Mouse (Mus musculus) right cerebral cortex, postnatal 4 days (tissue): Measurements from ENCODE around the gene Tigar.

Experiments used
- DNase-seq: peaks from one replicate; pipeline ENCODE4 v3.0.0-alpha.2; 2022

The Tigar gene

DNA sequence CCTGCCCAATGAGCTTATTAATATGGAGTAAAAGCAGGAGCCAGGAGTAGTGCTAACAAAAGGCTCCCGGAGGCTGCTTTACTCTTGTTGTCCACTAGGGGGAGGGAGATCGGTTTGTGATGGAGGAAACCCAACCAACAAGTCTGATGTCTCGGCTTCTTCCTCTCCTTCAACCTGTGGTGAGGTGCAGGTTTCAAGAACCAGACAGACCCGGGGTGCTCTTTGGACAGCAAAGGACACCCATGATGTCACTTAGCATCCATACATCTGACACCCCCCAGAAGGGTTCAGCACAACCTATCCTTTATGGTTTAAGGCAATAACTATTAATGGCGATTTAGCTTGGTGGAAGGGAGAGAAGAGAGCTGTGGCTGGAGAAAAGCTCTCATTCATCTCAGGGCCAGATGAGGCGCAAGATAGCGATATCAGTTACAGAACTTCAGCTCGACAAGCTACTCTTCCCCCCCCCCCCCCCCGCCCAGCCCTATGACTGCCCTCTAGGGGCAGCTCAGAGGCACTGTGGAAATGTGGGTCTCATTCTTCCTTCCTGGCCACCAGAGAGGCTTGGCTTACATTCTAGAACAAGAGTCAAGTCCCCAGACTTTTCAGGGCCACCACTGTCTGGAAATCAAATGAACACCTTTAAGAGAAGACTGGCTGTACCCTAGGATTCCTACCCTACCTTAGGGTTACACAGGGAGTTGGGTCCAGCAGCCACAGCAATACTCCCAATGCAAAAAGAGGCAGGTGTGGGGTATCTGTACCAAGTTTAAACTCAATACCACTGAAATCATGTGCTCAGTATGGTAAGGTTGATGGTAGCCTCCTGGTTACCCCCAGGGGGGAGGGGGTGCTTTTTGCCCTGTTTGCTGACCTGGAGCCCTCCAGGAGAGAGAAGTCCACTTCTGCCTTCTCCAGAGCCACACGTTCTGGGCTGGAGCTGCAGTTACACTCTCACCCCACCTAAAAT is 33.1 kb upstream of the Tigar start:
- DNase-seq = no peak

GRCm38 (mm10) chr6:127138962-127139361 is 29.6 kb upstream of the Tigar start:
- no peak for DNase-seq

GRCm38 (mm10) chr6:127133433-127134245 is 24.3 kb upstream of the Tigar start:
- DNase-seq = peak; percentile 46

GRCm38 (mm10) chr6:127132719-127133118 is 23.4 kb upstream of the Tigar start:
- DNase-seq = no peak

DNA sequence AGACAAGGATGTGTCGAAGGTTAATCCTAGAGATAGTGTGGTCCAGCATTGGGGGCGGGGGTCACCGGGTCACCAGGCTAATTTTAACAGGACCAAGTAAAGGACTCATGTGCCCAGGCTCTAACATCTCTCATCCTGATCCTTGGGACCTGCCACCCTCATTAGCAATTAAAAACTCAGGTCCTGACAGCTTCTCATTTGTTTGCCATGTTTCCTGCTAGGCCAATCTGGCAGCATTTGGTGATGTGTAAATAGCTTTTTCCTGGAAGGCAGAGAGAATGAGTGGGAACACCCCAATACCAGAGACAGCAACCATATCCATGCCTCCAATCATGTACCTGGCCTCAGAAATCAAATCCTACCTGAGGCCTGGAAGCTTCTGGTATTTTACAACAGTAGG is 22.6 kb upstream of the Tigar start:
- no peak for DNase-seq

DNA sequence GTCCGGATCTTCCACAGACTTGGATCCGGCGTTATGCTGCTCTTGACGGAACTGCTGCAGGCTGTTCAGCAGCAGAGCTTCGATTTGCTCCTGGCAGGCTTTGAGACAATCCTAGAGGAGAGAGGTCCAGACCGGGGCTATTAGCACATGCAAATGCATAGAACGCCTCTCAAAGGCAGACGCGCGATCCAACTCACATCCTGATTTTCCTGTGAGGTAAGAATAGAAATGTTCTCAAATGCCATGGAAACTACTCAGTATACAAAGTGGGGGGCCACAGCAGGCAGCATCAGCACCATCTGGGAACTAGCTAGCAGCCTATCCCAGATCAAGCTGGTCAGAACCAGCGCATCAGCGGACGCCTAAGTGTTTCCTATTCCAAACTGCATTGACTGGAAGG is 21.0 kb upstream of the Tigar start:
- DNase-seq = no peak

- no peak for DNase-seq
These were observed 20.3 kb upstream of the Tigar start for GRCm38 (mm10) chr6:127129659-127130058.

DNA sequence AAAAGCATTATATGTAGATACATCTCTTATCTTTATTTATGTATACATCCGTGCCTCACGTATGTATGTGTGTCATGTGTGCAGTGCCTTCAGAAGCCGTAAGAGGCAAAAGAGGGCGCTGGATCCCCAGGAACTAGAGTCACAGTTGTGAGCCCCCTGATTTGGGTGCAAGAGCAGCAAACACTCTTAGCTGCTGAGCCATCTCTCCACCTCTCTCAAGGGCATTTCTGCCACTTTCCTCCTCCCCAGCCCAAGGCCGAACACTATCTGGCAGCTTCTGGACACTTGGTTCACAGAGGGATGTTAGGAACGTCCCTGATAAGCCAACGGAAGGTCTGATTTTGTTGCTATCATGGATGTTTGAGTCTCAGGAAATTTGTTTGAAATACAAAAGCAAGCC is 14.1 kb upstream of the Tigar start:
- no peak for DNase-seq

DNA sequence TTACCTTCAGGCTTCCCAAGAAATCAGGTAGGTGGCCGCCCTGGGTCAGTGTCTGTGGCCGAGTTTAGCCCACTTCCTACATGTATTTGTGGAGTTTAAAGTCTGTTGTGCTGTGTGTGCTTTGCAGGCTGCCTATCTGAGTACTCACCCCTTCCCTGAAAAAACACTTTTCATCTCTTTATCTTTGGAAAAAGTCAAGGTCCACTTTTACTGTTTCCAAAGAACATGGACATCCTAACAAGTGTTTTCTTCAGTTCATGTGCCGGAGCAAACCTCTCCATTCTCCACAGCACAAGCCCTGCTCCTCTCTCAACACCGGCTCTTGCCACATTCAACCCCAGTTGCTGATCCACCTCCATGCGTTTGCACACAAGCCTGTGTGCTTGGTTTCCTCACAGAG is 13.6 kb upstream of the Tigar start:
- no peak for DNase-seq

- no peak for DNase-seq
These were observed 13.0 kb upstream of the Tigar start for GRCm38 (mm10) chr6:127122221-127122806.

DNA sequence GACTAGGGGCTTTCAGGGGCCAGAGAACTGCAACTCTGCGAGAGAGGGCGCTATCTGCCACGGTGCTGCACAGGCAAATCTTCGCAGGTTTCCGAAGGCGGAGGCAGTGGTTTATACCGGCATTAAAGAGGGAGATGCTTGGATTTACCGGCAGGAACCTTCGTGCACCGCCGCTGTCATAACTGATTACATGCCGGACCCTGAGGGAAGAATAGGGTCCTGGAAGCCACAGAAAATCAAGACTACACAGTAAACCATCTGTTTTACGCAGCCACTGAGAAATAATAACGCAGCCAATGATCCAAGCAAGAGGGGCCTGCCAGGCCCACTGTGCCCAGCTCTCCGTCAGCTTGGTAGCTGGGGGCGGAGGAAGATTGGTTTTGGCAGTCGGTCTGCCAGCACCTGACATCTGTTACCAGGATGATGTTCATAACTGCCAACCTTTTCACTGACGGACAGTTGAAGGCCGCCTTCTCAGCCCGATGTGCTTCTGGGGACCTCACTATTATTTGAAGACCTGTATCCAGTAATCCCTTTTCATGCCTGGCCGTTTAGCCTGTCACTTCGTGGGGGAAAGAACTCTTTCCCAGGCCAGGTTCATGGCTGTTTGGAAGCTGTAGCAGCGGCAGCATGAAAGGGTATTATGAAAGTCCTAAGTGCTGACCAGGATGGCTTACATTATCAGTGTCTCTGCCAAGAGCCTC is 5.5 kb upstream of the Tigar start:
- DNase-seq = no peak

- no peak for DNase-seq
These were observed 843 bp downstream of the Tigar start for GRCm38 (mm10) chr6:127108368-127109060.

DNA sequence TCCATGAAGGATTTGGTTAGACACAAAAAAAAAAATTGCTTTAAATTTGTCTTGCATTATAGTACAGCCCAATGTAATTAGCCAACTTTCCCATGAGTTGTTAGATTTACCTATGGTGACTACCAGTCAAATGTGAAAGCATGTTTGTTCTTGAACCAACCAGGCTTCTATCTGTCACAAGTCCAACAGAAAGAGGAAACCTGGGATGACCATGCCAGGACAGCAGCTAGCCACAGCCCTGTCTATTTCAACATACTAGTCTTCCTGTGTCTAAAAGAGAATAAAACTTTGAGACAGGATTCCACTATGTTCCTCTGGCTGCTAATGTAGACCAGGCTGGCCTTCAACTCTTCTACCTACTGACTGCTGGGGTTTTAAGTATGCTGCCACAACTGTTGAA is 1.9 kb downstream of the Tigar start:
- DNase-seq = no peak

- no peak for DNase-seq
These were observed 2.6 kb downstream of the Tigar start for GRCm38 (mm10) chr6:127106726-127107125.

- no peak for DNase-seq
These were observed 3.2 kb downstream of the Tigar start for GRCm38 (mm10) chr6:127106189-127106588.

- DNase-seq = peak; percentile 73
These were observed 4.2 kb downstream of the Tigar start for GRCm38 (mm10) chr6:127105107-127105506.

DNA sequence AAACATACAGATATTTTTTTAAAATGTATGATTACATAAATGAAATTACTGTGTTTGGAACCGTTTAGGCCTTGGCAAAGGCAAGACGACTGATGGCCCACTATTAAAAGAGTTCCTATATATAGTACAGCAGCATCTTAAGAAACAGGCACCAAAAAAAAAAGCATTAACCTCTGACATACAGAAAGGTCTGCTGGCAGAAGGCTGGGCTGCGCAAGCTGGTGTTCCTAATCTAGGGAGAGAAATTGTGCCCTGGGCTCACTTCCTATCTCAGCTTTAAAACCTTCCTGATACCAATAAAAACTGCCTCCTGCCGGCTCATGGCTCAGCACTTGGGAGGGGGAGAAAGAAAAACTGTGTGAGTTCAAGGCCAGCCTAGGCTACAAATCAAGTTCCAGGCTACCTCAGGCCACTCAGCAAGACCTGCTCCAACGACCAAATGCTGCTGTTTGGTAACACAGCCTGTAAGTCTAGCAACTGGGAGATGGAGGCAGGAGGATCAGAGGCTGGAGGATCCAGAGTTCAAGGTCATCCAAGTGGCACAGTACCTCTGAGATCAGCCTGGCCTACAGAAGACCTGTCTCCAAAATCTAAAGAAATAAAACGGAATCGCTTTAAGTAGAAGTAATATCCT is 4.8 kb downstream of the Tigar start:
- DNase-seq = no peak

GRCm38 (mm10) chr6:127103506-127104275 is 5.7 kb downstream of the Tigar start:
- no peak for DNase-seq

GRCm38 (mm10) chr6:127094565-127094964 is 14.8 kb downstream of the Tigar start:
- no peak for DNase-seq

- peak; percentile 46 for DNase-seq
These were observed 22.6 kb downstream of the Tigar start for GRCm38 (mm10) chr6:127086739-127087138.

DNA sequence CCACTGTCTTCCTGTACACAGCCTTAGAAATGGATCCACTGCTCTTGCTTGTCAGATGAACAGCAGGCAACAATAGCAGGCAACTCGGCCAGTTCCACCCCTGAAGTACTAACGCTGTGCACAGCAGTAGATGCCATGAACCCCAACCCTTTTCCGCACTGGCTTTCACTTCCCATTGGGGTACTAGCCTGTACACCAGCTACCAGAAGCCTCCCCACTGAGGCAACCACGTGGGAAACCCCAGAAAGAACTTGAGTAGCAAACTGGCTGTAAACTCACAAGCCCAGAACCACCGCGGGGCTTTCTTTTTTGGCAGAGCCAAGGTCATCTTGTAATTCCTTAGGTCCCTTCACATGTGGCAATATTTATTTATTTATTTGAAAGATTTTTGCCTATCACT is 27.5 kb downstream of the Tigar start:
- no peak for DNase-seq
